Mouse (Mus musculus) forebrain, embryonic 10.5 days (tissue): Measurements from ENCODE around the gene Pip4p1. TPM values are rescaled to one million over a fixed set of nuclear protein-coding genes. Genes with fewer than 3 reads are reported as not detected.
"Not testable (repeated sequence)": the region's sequence is repeated elsewhere in the genome, so short reads cannot be mapped to it uniquely, and the experiment has no call there.

Experiments used
- DNase-seq: peaks from one replicate; pipeline ENCODE4 v3.0.0-alpha.2; 2017; ENCODE audit warnings: low spot score; ENCODE audit errors: extremely low spot score
- H3K27ac ChIP-seq: fragments of 300-500 bp; sonication (generic); 2 replicates; pipeline ENCODE4 v1.5.1; 2016; ENCODE audit warnings: mild to moderate bottlenecking
- H3K27me3 ChIP-seq: fragments of 300-500 bp; sonication (generic); 2 replicates; pipeline ENCODE4 v1.6.1; 2016; ENCODE audit warnings: mild to moderate bottlenecking; ENCODE audit not compliant: poor library complexity, severe bottlenecking
- H3K36me3 ChIP-seq: fragments of 300-500 bp; sonication (generic); replicated peaks from 2 replicates; pipeline ENCODE4 v1.6.1; 2016; ENCODE audit warnings: mild to moderate bottlenecking, moderate library complexity
- H3K4me1 ChIP-seq: fragments of 300-500 bp; sonication (generic); 2 replicates; pipeline ENCODE4 v1.6.1; 2016
- H3K4me3 ChIP-seq: fragments of 300-500 bp; sonication (generic); 2 replicates; pipeline ENCODE4 v1.5.1; 2016; ENCODE audit warnings: mild to moderate bottlenecking, moderate library complexity
- H3K9me3 ChIP-seq: fragments of 300-500 bp; sonication (generic); 2 replicates; pipeline ENCODE4 v1.6.1; 2016; ENCODE audit warnings: mild to moderate bottlenecking, moderate library complexity
- WGBS: fragments of 180-500 bp; shearing (Covaris S2); methylation state at CpG from one replicate; pipeline ENCODE4 v1.1.7; 2016; 5-methylcytosine and 5-hydroxymethylcytosine counted together
- polyA plus RNA-seq: library from polyadenylated mRNA; unstranded; fragments of >200 nt; fragmentation: Nextera tagmentation; extraction: Ambion mirVana; gene quantifications from 2 replicates; pipeline ENCODE4 v1.2.1, GENCODE M21; 2016

Pip4p1 gene
- polyA plus RNA-seq, 1 experiment from 2014 or later: 45.3 TPM

- DNase-seq, H3K27ac ChIP-seq, H3K4me3 ChIP-seq, H3K36me3 ChIP-seq, H3K9me3 ChIP-seq: not testable (repeated sequence)
- 87% methylated on average over 2 of the region's 2 CpGs for WGBS
- Histone ChIP-seq H3K4me1 (peaks cover 18% of the 10 kb centered on the region), H3K27me3 (peaks cover 33% of the 10 kb centered on the region)
These were observed 32.7 kb downstream of the Pip4p1 start for GRCm38 (mm10) chr14:50897992-50898391.

- Histone ChIP-seq H3K9me3 (no peaks in the 10 kb centered on the region), H3K27me3 (peaks cover 33% of the 10 kb centered on the region), H3K4me1 (peaks cover 18% of the 10 kb centered on the region), H3K27ac (0 out of 2 replicates have a peak within 1 kb of the TSS, but pooled peaks have one; percentile 6), H3K4me3 (peak within 1 kb of the TSS; percentile 58), H3K36me3 (no peaks in the 10 kb centered on the region)
- no peak for DNase-seq
- 41% methylated on average over 7 of the region's 7 CpGs for WGBS
These were observed 33.3 kb downstream of the Pip4p1 start, which contains the start of gene Klhl33 for GRCm38 (mm10) chr14:50897374-50897765. TSS of gene Klhl33 (minus strand) at chr14:50897507.

GRCm38 (mm10) chr14:50896747-50897373, 33.8 kb downstream of the Pip4p1 start:
- no peak for DNase-seq
- H3K36me3 ChIP-seq: no peaks in the 10 kb centered on the region
- 17% methylated on average over 23 of the region's 23 CpGs for WGBS
- H3K4me3 ChIP-seq: peak overlapping the region; percentile 58
- 0 out of 2 replicates have a peak overlapping the region, but pooled peaks have one; percentile 6 for H3K27ac ChIP-seq
- H3K4me1 ChIP-seq: peaks cover 18% of the 10 kb centered on the region
- H3K9me3 ChIP-seq: no peaks in the 10 kb centered on the region
- H3K27me3 ChIP-seq: peaks cover 33% of the 10 kb centered on the region

- Histone ChIP-seq H3K9me3 (no peaks in the 10 kb centered on the region), H3K4me1 (peaks cover 18% of the 10 kb centered on the region), H3K36me3 (no peaks in the 10 kb centered on the region), H3K27me3 (peaks cover 33% of the 10 kb centered on the region), H3K27ac (0 out of 2 replicates have a peak overlapping the region, but pooled peaks have one; percentile 6), H3K4me3 (peak overlapping the region; percentile 58)
- 17% methylated on average over 19 of the region's 19 CpGs for WGBS
- DNase-seq: no peak
These were observed 34.5 kb downstream of the Pip4p1 start for GRCm38 (mm10) chr14:50895985-50896746.

GRCm38 (mm10) chr14:50895407-50895806, 35.2 kb downstream of the Pip4p1 start:
- Histone ChIP-seq H3K9me3 (no peaks in the 10 kb centered on the region), H3K4me3 (no peak overlapping the region), H3K36me3 (no peaks in the 10 kb centered on the region), H3K27ac (no peak overlapping the region), H3K4me1 (peaks cover 18% of the 10 kb centered on the region), H3K27me3 (peaks cover 33% of the 10 kb centered on the region)
- DNase-seq: no peak

GRCm38 (mm10) chr14:50892541-50893459, 37.9 kb downstream of the Pip4p1 start:
- DNase-seq: no peak
- Histone ChIP-seq H3K4me3 (no peak overlapping the region), H3K9me3 (no peaks in the 10 kb centered on the region), H3K27me3 (peaks cover 29% of the 10 kb centered on the region), H3K4me1 (peaks cover 18% of the 10 kb centered on the region), H3K27ac (no peak overlapping the region), H3K36me3 (no peaks in the 10 kb centered on the region)
- 89% methylated on average over 22 of the region's 22 CpGs for WGBS

GRCm38 (mm10) chr14:50892091-50892490, 38.6 kb downstream of the Pip4p1 start:
- no peaks in the 10 kb centered on the region for H3K36me3 ChIP-seq
- H3K4me1 ChIP-seq: peaks cover 14% of the 10 kb centered on the region
- WGBS: 86% methylated on average over 7 of the region's 7 CpGs
- H3K27ac ChIP-seq: no peak overlapping the region
- no peak for DNase-seq
- peaks cover 22% of the 10 kb centered on the region for H3K27me3 ChIP-seq
- H3K9me3 ChIP-seq: no peaks in the 10 kb centered on the region
- H3K4me3 ChIP-seq: no peak overlapping the region

GRCm38 (mm10) chr14:50891621-50892020, 39.0 kb downstream of the Pip4p1 start:
- no peak overlapping the region for H3K4me3 ChIP-seq
- no peak for DNase-seq
- 95% methylated on average over 8 of the region's 8 CpGs for WGBS
- peaks cover 17% of the 10 kb centered on the region for H3K27me3 ChIP-seq
- no peaks in the 10 kb centered on the region for H3K36me3 ChIP-seq
- H3K27ac ChIP-seq: no peak overlapping the region
- H3K9me3 ChIP-seq: no peaks in the 10 kb centered on the region
- H3K4me1 ChIP-seq: peaks cover 9% of the 10 kb centered on the region

- H3K9me3 ChIP-seq: no peaks in the 10 kb centered on the region
- H3K27ac ChIP-seq: no peak overlapping the region
- no peak for DNase-seq
- no peaks in the 10 kb centered on the region for H3K4me1 ChIP-seq
- WGBS: 86% methylated on average over 6 of the region's 6 CpGs
- H3K36me3 ChIP-seq: no peaks in the 10 kb centered on the region
- no peaks in the 10 kb centered on the region for H3K27me3 ChIP-seq
- no peak overlapping the region for H3K4me3 ChIP-seq
These were observed 54.3 kb downstream of the Pip4p1 start for GRCm38 (mm10) chr14:50876236-50876950.

Other genes with a start within 250 kb of the Pip4p1 start
- gene Olfr747, start 237.7 kb downstream of the Pip4p1 start, polyA plus RNA-seq: not detected in 2 replicates
- not detected in 2 replicates for gene Olfr748, start 223.5 kb downstream of the Pip4p1 start, polyA plus RNA-seq
- not detected in 2 replicates for gene Olfr749, start 185.8 kb downstream of the Pip4p1 start, polyA plus RNA-seq
- gene Ttc5, start 145.3 kb downstream of the Pip4p1 start, polyA plus RNA-seq: 107 and 109 TPM in 2 replicates
- gene Ccnb1ip1, start 123.1 kb downstream of the Pip4p1 start, polyA plus RNA-seq: not detected in 2 replicates
- 76.7 and 84.4 TPM in 2 replicates for gene Parp2, start 123.0 kb downstream of the Pip4p1 start, polyA plus RNA-seq
- gene Tep1, start 60.3 kb downstream of the Pip4p1 start, polyA plus RNA-seq: 4.1 and 5.2 TPM in 2 replicates
- 0.09 and 0.14 TPM in 2 replicates for gene Klhl33, start 33.3 kb downstream of the Pip4p1 start, polyA plus RNA-seq
- gene Osgep, start 6.0 kb downstream of the Pip4p1 start, polyA plus RNA-seq: 190 and 197 TPM in 2 replicates
- gene Apex1, start 5.9 kb downstream of the Pip4p1 start, polyA plus RNA-seq: 503 and 517 TPM in 2 replicates
- gene Pnp, start 226 bp upstream of the Pip4p1 start, polyA plus RNA-seq: 82.4 and 83.6 TPM in 2 replicates
- not detected in 2 replicates for gene Gm49342, start 13.7 kb upstream of the Pip4p1 start, polyA plus RNA-seq
- gene Pnp2, start 25.1 kb upstream of the Pip4p1 start, polyA plus RNA-seq: 0.73 and 1.3 TPM in 2 replicates
- not detected in 2 replicates for gene Rnase10, start 76.9 kb upstream of the Pip4p1 start, polyA plus RNA-seq
- gene Rnase9, start 111.0 kb upstream of the Pip4p1 start, polyA plus RNA-seq: not detected in 2 replicates
- not detected in 2 replicates for gene Rnase11, start 119.3 kb upstream of the Pip4p1 start, polyA plus RNA-seq
- not detected in 2 replicates for gene Rnase12, start 126.8 kb upstream of the Pip4p1 start, polyA plus RNA-seq
- gene Olfr750, start 143.6 kb upstream of the Pip4p1 start, polyA plus RNA-seq: not detected in 2 replicates
- 6.6 and 6.8 TPM in 2 replicates for gene Rnase4, start 160.2 kb upstream of the Pip4p1 start, polyA plus RNA-seq
- 1.7 and 1.9 TPM in 2 replicates for gene Ang, start 160.3 kb upstream of the Pip4p1 start, polyA plus RNA-seq
- gene Eddm3b, start 183.6 kb upstream of the Pip4p1 start, polyA plus RNA-seq: 0.28 TPM in 1 of 2 replicates, not detected in the other
- gene Rnase6, start 193.1 kb upstream of the Pip4p1 start, polyA plus RNA-seq: 0.26 and 0.30 TPM in 2 replicates
- gene Rnase1, start 215.9 kb upstream of the Pip4p1 start, polyA plus RNA-seq: not detected in 2 replicates
- not detected in 2 replicates for gene Rnase2b, start 231.4 kb upstream of the Pip4p1 start, polyA plus RNA-seq